Mouse (Mus musculus) heart, adult 18-20 months (tissue): Measurements from ENCODE around the gene Dmap1. TPM values are rescaled to one million over a fixed set of nuclear protein-coding genes. Genes with fewer than 3 reads are reported as not detected.

Experiments used
- DNase-seq, 2 experiments: peaks; one replicate each; pipeline ENCODE4 v3.0.0; 2021 to 2022; ENCODE audit warnings: mixed read lengths in 1 of 2
- total RNA-seq, 2 experiments: library from RNA; stranded (reverse); gene quantifications; 2 replicates each; pipeline ENCODE4 v1.2.3; 2021

Gene Dmap1
- total RNA-seq, 2 experiments from 2014 or later: 19.9 to 20.1 TPM

GRCm38 (mm10) chr4:117656961-117657360, 25.1 kb downstream of the Dmap1 start:
- DNase-seq: no peak

GRCm38 (mm10) chr4:117655500-117655863, 26.6 kb downstream of the Dmap1 start:
- no peak for DNase-seq

GRCm38 (mm10) chr4:117654703-117655499, 27.2 kb downstream of the Dmap1 start:
- peak in 1 of 2 experiments; percentile 23 for DNase-seq

GRCm38 (mm10) chr4:117654016-117654702, 27.9 kb downstream of the Dmap1 start:
- DNase-seq: no peak

GRCm38 (mm10) chr4:117652727-117653126, 29.3 kb downstream of the Dmap1 start:
- no peak for DNase-seq

- peak in 1 of 2 experiments; percentile 46 for DNase-seq
Measured at GRCm38 (mm10) chr4:117651626-117652101, 30.4 kb downstream of the Dmap1 start.

- no peak for DNase-seq
Measured at GRCm38 (mm10) chr4:117646926-117647755, 34.9 kb downstream of the Dmap1 start.

- no peak for DNase-seq
Measured at GRCm38 (mm10) chr4:117646496-117646895, 35.6 kb downstream of the Dmap1 start.

- DNase-seq: no peak
Measured at GRCm38 (mm10) chr4:117645859-117646258, 36.2 kb downstream of the Dmap1 start.

GRCm38 (mm10) chr4:117645031-117645435, 37.0 kb downstream of the Dmap1 start:
- no peak for DNase-seq

GRCm38 (mm10) chr4:117641804-117642203, 40.3 kb downstream of the Dmap1 start:
- DNase-seq: no peak

- peak in 1 of 2 experiments; percentile 68 for DNase-seq
Measured at GRCm38 (mm10) chr4:117640925-117641703, 41.0 kb downstream of the Dmap1 start.

GRCm38 (mm10) chr4:117636891-117637613, 45.0 kb downstream of the Dmap1 start:
- no peak for DNase-seq

- DNase-seq: no peak
Measured at GRCm38 (mm10) chr4:117636152-117636551, 45.9 kb downstream of the Dmap1 start.

- DNase-seq: no peak
Measured at GRCm38 (mm10) chr4:117634642-117635041, 47.4 kb downstream of the Dmap1 start.

- DNase-seq: no peak
Measured at GRCm38 (mm10) chr4:117633527-117633926, 48.5 kb downstream of the Dmap1 start.

GRCm38 (mm10) chr4:117630053-117630670, 51.9 kb downstream of the Dmap1 start:
- no peak for DNase-seq

- DNase-seq: no peak
Measured at GRCm38 (mm10) chr4:117628464-117628863, 53.6 kb downstream of the Dmap1 start.
